Mouse (Mus musculus): ENCODE data around the gene Padi2. TPM values are rescaled to one million over a fixed set of nuclear protein-coding genes. Genes with fewer than 3 reads are reported as not detected.

Gene Padi2
- under 1 TPM; 0.60 to 0.83 TPM for total RNA-seq (2021)

- DNase-seq, result peak; percentile 74
These were observed at the start of gene Padi2 for GRCm38 (mm10) chr4:140906076-140906826. Padi2 (plus strand) TSS chr4:140906344.

DNA sequence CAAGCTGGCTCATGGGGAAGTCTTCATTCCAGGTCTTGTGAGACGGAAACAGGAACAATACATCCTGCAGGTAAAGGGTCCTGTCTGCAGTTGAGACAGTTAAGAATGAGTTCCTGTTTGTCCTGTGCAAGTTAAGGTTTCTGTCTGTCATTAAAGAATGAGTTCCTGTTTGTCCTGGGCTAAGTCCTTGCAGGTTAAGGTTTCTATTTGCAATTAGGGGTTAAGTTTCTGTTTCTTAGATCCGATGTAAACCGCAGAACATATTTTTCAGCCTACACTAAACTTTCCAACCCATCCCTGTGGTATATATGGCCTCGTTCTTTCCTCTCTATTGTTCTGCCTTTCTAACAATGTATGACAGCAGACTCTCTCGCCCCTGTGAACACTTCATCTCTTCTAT lies 49.1 kb upstream of the Padi2 start:
- no peak for DNase-seq

- DNase-seq, result no peak
These were observed 48.3 kb upstream of the Padi2 start for GRCm38 (mm10) chr4:140857813-140858212.

DNA sequence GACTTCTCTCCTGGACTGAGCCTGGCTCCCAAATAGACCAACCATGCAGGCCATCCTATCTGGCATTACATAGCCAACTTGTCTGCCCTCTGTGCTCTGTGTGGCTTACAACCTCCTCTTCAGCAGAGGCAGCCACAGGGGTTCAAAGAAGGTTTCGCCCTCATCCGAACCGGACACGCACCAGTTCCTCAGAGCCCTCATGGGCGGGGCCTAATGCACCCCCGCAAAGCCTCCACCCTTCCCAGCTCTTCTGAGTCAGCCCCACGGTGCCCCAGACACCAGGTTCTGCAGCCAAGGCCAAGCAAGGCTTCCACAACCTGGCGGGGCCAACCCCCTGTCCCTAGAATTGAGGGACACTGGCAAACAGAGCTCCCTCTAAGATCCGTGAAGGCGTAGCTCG lies 46.9 kb upstream of the Padi2 start:
- no peak for DNase-seq

DNA sequence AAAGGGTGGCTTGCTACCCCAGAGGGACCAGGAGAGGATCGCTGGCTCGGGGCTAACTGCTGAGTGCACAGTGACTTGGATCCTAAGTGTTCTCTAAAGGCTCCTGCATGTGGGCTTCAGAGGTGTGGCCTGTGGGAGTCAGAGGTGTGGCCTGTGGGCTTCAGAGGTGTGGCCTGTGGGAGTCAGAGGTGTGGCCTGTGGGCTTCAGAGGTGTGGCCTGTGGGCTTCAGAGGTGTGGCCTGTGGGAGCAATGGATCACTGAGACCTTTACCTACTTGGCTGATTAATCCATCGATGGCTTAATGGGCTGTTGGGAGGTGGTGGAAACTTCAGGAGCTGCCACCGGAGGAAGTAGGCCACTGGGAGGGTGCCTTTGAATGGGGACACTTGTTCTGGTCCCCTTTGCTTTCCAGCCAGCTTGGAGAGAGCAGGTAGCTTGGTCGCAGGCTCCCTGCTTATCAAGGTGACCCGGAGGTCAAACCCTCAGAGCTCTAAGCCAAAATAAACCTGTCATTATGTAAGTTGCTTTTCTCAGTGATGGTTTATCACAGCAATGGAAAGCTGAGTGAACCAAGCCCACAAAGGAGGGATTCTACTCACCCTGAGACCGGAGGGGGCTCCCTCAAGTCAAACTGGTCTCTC lies 45.9 kb upstream of the Padi2 start:
- no peak for DNase-seq

DNA sequence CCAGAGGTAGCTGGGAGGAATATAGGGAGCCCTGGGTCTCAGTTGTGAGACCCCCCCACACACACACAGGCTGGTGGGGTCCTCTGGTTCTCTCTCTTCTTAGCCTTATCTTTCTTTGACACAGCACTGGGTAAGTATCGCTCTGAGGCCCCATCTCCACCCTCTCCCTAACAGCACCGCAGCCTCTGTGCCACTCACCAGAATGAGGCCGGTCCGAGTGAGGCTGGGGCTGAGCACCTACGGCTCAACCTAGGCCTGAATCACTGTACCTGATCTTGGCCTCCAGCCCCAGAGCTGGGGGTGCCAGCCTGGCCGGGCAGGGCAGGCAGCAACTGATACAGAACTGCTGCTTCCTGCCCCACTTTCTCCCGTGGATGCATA lies 45.4 kb upstream of the Padi2 start:
- DNase-seq, result no peak

- no peak for DNase-seq
These were observed 44.0 kb upstream of the Padi2 start for GRCm38 (mm10) chr4:140862036-140862650.

DNA sequence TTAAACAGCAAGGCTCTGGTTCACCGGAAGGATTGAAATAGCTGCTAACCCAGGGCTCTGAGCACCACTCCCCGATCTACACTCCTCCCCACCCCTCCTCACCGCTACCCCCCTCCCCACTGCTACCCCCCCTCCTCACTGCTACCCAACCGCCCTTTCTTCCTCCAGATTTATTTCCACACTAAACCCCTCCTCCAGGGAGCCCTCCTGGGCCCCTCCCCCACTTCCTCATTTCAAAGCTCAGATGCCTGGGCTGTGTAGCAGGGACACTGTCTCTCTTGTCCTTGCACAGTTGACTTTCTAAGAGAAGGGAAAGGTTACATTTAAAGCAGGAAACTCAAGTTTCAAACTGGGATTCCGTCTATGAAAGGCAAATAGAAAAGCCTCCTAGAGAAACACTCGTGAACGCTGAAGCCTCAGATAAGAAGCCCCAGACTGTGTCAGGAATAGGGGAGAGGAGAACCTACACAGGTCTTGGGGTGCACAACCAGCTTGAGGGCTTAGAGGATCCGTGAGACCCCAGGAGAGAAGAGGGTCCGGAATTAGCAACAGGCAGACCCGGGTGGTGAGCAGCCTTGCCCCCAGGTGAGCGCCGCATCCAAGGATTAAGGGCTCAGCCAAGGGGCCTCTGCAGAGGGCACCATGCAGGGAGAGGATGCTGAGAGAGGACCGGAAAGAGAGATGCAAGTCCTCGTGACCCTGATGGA lies 37.5 kb upstream of the Padi2 start:
- DNase-seq, result no peak

- DNase-seq, result no peak
These were observed 36.2 kb upstream of the Padi2 start for GRCm38 (mm10) chr4:140869945-140870344.

DNA sequence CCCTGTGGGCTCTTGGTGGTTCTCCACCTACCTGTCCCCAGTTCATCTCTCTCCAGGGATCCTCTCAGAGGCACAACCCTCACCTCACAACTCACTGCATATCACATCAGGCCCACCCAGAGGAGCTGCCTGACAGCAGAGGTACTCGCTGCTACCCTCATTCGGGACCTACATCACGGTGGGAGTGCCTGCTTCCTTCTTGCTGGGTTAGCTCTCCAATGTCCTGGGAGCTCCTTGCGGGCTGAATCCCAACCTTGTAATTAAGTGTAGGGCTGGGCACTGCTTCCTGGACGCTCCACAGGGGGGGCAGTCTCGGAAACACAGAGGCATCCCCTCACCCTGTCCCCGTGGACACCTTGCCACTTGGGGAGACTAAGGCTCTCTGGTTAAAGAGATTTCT lies 35.3 kb upstream of the Padi2 start:
- no peak for DNase-seq

GRCm38 (mm10) chr4:140871376-140871775 lies 34.8 kb upstream of the Padi2 start:
- DNase-seq, result no peak

GRCm38 (mm10) chr4:140871851-140872685 lies 34.1 kb upstream of the Padi2 start:
- DNase-seq, result no peak

GRCm38 (mm10) chr4:140872686-140872992 lies 33.5 kb upstream of the Padi2 start:
- no peak for DNase-seq

GRCm38 (mm10) chr4:140873011-140873410 lies 33.1 kb upstream of the Padi2 start:
- no peak for DNase-seq

DNA sequence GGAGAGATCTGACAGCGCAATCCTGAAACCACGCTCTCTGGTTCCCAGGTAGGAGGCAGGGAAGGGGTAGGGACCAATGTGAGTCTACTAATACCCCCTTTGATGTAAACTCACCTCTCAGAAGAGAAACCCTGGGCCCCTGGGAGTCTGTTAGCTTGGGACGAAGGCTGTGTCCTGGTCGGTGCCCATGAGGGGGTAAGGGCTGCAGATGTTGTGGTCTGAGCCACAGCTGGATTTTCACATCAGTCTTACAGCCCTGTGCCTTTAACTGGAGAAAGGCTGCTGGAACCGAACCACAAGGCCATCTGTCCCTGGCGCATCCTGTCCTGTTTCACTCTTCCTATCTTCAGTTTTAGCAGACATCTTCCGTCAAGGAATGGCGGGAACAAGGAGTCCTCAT lies 30.0 kb upstream of the Padi2 start:
- no peak for DNase-seq

DNA sequence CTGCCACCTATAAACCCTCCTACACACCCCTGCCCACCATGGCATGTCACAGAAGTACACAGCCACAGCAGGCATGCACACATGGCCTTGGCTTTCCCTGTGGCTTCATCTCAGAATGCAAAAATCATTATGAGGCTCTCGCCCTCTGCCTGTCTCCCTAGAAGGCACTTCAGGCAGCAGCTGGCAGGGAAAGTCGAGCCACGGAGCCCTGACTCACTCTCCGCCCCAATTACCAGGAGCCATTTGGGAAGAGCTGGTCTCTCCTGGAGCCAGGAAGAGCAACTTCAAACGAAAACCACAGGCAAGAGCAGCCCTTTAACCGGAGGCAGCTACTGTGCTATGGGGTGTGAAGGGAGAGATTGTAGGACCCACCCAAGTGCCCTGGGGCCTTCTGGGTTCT lies 29.5 kb upstream of the Padi2 start:
- no peak for DNase-seq

GRCm38 (mm10) chr4:140877441-140877840 lies 28.7 kb upstream of the Padi2 start:
- no peak for DNase-seq

DNA sequence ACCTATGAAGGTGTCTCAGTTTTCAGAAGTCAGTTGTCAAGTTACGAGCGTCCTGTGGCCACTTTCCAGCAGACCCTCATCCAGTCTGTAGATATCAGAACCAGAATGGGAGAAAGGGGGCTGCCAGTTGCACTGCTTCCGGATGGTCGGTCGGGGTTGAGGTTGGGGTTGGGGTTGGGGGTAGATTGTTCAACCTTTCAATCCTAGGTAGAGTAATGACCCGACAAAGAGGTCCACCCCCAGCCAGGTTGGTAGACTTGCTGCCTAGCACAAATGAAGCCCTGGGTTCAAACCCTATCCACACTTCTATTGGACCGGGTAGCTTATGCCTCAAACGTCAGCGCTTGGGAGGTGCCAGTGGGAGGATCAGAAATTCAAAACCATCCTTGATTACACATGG lies 27.5 kb upstream of the Padi2 start:
- no peak for DNase-seq

GRCm38 (mm10) chr4:140879116-140879515 lies 27.0 kb upstream of the Padi2 start:
- DNase-seq, result no peak

GRCm38 (mm10) chr4:140879739-140880138 lies 26.4 kb upstream of the Padi2 start:
- DNase-seq, result no peak

DNA sequence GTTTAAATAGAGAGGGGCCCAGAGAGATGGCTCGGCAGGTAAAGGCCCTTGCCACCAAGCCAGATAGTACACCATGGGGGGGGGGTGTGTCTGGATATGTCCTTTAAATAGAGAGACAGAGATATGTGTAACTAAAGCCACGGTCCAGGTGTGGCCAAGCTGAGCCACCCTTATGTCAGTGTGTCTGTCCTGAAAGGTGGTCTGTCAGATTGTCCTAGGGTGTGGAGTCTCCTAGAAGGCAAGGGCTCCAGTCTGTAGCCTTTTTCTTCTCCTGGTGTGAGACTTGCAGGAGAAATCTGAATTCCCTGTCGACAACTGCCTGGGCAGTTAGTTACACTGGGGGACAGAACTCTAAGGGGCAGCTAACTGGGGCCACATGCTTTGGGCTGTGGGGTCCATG lies 25.9 kb upstream of the Padi2 start:
- no peak for DNase-seq

GRCm38 (mm10) chr4:140881026-140881670 lies 25.0 kb upstream of the Padi2 start:
- no peak for DNase-seq
